Mouse (Mus musculus) megakaryocyte, embryonic 14.5 days (primary cell): ENCODE measurements around the gene Pou3f1.

Source experiments
- FLI1 ChIP-seq: IDR thresholded peaks from 2 replicates; pipeline ENCODE4 v1.6.1; 2012; ENCODE audit warnings: low read length, inconsistent platforms, mixed read lengths
- GATA1 ChIP-seq: IDR thresholded peaks from 3 replicates; pipeline ENCODE4 v1.6.1; 2012; ENCODE audit warnings: mixed read lengths, low read length, inconsistent platforms, borderline replicate concordance

- TF ChIP-seq GATA1 (no peak), FLI1 (no peak)
Measured at GRCm38 (mm10) chr4:124658412-124658851, 1.8 kb downstream of the Pou3f1 start.
